Mouse (Mus musculus) bone marrow, adult 2 months (tissue): ENCODE results near the gene Prickle4.

Source experiments
- CTCF ChIP-seq: fragments of 200-500 bp; IDR thresholded peaks from 2 replicates; pipeline ENCODE4 v1.5.1; 2011; ENCODE audit warnings: low read length, control low read depth; ENCODE audit not compliant: control insufficient read depth, insufficient read depth
- POLR2A ChIP-seq: fragments of 200-500 bp; IDR thresholded peaks from 2 replicates; pipeline ENCODE4 v1.6.1; 2011; ENCODE audit warnings: low read depth, mild to moderate bottlenecking, control low read depth, low read length, borderline replicate concordance; ENCODE audit not compliant: control insufficient read depth

DNA sequence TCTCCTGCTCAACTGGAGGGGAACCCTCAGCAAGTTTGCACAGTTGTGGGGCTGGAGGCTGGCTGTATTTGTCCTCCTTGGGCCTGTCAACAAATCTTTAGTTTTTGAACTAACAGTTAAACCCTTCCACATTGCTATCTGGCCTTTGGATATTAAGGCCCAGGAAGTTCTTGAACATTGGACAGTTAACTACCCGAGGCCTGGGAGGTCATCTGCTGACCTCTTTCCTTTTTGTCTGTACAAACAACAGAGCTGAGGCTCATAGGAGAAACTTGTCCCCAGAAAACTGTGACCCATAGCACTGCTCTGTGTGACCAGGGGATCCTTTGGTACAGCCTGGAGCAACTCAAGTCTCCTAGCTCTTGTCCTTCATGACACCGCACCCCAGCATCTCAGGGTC is 4.5 kb upstream of the Prickle4 start:
- TF ChIP-seq CTCF (no peak), POLR2A (no peak)
